Mouse (Mus musculus) gastrocnemius, postnatal 14 days (tissue): ENCODE measurements around the gene Hnrnpm. TPM values are rescaled to one million over a fixed set of nuclear protein-coding genes. Genes with fewer than 3 reads are reported as not detected.
A peak's percentile ranks its signal among the peaks of the same experiment; 100 is the strongest.
"Not testable (repeated sequence)": the region's sequence is repeated elsewhere in the genome, so short reads cannot be mapped to it uniquely, and the experiment has no call there.

Experiments used
- DNase-seq: peaks from one replicate; pipeline ENCODE4 v3.0.0; 2021; ENCODE audit warnings: mixed read lengths
- intact Hi-C: fragments of 180-260 bp; cut with DNase I; formaldehyde crosslinking; loops from one replicate; pipeline ENCODE4 v1.15.1; 2025; ENCODE audit warnings: low total_unique reads
- long read RNA-seq, 2 experiments: library from polyadenylated mRNA; stranded (forward); transcript quantifications; one replicate each; pipeline ENCODE4 v2.0.0; 2021
- total RNA-seq, 2 experiments: library from RNA; stranded (reverse); gene quantifications; 2 replicates each; pipeline ENCODE4 v1.2.3; 2021

Hnrnpm gene
- total RNA-seq = 10 to 100 TPM; 58.8 to 69.1 TPM
- long read RNA-seq, experiment 1, partial matches to known transcripts = 7 of 20 reads
- long read RNA-seq, experiment 1, other reads (novel, unspliced or antisense) = 13 of 20 reads
- long read RNA-seq, experiment 2, partial matches to known transcripts = 4 of 14 reads
- long read RNA-seq, experiment 2, other reads (novel, unspliced or antisense) = 10 of 14 reads

- DNase-seq = no peak
- intact Hi-C loops = no loop called here
Observed at GRCm38 (mm10) chr17:33686760-33687159, at the start of gene Hnrnpm. TSS of gene Hnrnpm (minus strand) at chr17:33686860.

GRCm38 (mm10) chr17:33733526-33733925 is 46.9 kb upstream of the Hnrnpm start:
- intact Hi-C loops, DNase-seq: not testable (repeated sequence)

GRCm38 (mm10) chr17:33732556-33733083 is 46.0 kb upstream of the Hnrnpm start:
- DNase-seq, intact Hi-C loops: not testable (repeated sequence)

DNA sequence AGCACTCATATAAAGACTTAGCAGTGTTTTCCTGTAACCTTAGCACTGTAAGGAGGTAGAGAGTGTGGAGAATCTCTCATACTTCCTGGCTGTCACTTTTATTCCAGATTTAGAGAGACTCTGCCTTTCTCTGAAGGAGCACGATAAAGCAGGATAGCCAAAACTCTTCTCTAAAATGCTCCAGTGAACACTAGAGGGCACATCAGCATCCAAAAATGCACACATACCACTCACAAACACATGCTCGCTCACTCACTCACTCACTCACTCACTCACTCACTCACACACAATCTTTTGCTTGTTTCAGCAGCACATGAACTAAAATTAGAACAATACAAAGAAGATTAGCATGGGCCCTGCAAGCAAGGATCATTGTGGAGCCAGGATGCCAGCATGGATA is 42.6 kb upstream of the Hnrnpm start:
- intact Hi-C loops = no loop called here
- DNase-seq = no peak

DNA sequence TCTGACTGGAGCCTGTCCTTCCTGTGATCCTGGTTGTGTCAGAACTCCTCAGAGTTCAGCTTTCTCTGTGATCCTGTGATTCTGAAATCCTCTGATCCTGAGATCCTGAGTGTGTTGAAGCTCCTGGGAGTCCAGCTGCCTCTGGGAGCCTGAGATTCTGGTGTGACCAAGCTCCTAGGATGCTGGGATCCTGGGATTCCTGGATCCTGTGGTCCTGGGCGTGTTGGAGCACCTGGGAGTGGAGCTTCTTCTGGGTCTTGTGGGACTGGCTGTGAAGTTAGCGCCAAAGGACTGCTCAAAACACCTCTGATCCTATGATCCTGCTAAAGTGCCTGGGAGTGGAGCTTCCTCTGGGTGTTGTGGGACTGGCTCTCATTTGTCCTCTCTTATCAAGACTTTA is 41.7 kb upstream of the Hnrnpm start:
- intact Hi-C loops = no loop called here
- no peak for DNase-seq

- intact Hi-C loops = no loop called here
- DNase-seq = no peak
Observed at GRCm38 (mm10) chr17:33719736-33720378, 33.2 kb upstream of the Hnrnpm start.

- intact Hi-C loops = no loop called here
- DNase-seq = no peak
Observed at GRCm38 (mm10) chr17:33718944-33719725, 32.5 kb upstream of the Hnrnpm start.

DNA sequence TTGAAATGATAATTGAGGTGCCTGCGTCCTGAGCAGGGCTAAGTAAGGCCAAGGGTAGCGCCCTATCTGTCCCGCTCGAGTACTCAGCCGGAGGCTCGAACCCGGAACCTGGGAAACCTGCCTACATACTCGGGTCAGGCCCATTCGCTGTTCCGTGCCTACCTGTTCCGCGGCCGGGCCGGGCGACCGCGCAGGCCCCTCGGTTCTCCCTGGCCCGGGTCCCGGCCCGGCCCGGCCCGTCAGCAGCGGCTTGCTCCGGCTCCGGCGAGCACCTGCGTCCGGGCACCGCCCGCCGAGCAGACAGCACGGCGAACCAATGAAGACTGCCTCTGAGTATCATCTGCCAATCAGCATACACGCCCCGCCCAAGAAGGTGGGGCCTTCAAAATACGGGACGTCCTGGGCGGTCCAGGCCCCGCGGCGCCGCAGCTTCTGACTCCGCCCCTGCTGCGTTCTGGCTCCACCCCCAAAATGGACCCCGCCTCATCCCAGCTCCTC is 31.8 kb upstream of the Hnrnpm start, which contains the start of gene March2:
March2 (minus strand) TSS at position 287 of the 498 bp plus-strand sequence.
- intact Hi-C loops = no loop called here
- DNase-seq = peak; percentile 97

GRCm38 (mm10) chr17:33717982-33718381 is 31.3 kb upstream of the Hnrnpm start:
- no peak for DNase-seq
- intact Hi-C loops = no loop called here

DNA sequence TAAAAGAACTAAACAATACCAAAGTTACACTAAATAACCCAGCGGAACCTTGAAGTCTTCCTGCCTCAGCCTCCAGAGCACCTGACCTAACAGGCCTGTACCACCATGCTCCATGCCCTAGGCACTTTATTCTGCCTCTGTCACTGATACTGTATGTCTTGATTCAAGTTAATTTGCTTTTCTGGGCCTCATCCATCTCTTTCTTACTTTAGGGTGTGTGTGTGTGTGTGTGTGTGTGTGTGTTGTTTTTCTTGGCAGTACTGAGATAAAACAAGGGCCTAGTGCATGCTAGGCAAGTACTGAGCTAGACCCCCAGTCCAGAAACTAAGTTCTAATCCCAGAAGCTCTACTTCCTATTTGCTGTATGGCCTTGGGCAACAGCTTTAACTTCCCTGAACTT is 30.6 kb upstream of the Hnrnpm start:
- no peak for DNase-seq
- intact Hi-C loops = no loop called here

DNA sequence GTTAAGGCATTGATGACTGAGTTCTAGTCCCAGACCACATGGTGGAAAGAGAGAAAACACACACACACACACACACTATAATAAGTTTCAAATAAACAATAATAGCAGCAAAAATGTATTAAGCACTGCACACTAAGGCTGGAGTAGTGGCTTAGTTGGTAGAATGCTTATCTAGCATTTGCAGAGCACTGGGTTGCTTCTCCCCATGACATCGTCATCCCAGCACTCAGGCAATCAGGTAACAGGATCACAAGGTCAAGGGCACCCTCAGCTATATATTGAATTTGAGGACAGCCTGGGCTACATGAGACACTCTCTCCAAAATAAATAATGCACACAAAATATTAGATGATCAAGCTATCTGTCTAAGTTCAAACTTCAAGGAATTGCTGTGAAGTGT is 28.1 kb upstream of the Hnrnpm start:
- no peak for DNase-seq
- intact Hi-C loops = no loop called here

DNA sequence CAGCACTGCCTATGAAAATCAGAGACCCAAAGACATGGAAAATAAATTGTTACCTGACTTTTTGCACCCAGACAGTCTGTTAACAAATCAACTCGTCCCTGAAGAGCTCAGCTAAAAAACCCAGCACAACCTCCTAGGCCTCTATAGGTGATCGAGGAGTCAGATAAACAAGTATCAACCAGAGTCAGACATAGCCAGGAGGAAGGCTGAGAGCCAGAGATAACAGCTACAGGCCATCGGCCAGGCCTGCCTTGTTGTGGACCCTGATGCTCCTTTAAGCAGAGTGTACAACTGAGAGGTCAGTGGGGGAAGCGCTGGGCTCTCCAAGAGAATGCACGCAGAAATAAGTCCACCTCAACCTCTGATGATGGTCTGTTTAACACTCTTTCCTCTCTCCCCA is 26.6 kb upstream of the Hnrnpm start:
- intact Hi-C loops = no loop called here
- DNase-seq = no peak

DNA sequence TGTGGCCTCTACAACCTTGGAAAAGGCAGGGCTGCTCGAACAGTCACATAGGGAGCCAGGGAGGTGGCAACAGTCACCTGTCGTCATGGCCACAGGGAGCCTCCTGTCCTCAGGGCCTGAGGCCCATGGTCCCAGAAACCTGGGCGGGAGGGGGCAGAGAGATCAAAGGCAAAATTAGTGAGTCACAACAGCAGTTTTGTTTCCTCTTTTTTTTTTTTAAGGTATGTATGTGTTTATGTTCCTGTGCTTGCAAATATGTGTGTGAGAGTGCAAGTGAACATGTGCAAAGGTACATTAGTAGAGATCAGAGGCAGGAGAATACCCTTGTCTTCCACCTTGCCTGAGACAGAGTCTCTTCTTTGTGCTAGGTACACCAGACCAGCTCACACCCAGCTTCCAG is 23.2 kb upstream of the Hnrnpm start:
- DNase-seq = no peak
- intact Hi-C loops = no loop called here

- intact Hi-C loops = no loop called here
- no peak for DNase-seq
Observed at GRCm38 (mm10) chr17:33703091-33703490, 16.4 kb upstream of the Hnrnpm start.

- intact Hi-C loops = no loop called here
- no peak for DNase-seq
Observed at GRCm38 (mm10) chr17:33702178-33702577, 15.5 kb upstream of the Hnrnpm start.

DNA sequence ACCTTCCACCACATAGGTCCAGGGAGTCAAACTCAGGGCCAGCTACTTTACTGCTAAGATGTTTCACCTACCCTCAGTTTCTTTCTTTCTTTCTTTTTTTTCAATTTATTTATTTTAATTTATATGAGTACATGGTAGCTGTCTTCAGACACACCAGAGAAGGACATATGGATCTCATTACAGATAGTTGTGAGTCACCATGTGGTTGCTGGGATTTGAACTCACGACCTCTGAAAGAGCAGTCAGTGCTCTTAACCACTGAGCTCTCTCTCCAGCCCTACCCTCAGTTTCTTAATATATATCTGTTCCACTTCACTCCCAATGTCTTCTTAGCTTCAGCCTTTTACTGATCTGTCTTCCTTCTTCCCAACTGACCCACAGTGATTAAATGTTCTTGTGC is 8.8 kb upstream of the Hnrnpm start:
- intact Hi-C loops = no loop called here
- no peak for DNase-seq

- intact Hi-C loops = no loop called here
- peak; percentile 99 for DNase-seq
Observed at GRCm38 (mm10) chr17:33685249-33685653, 1.4 kb downstream of the Hnrnpm start.

GRCm38 (mm10) chr17:33684671-33685231 is 1.9 kb downstream of the Hnrnpm start:
- intact Hi-C loops = no loop called here
- peak; percentile 59 for DNase-seq

DNA sequence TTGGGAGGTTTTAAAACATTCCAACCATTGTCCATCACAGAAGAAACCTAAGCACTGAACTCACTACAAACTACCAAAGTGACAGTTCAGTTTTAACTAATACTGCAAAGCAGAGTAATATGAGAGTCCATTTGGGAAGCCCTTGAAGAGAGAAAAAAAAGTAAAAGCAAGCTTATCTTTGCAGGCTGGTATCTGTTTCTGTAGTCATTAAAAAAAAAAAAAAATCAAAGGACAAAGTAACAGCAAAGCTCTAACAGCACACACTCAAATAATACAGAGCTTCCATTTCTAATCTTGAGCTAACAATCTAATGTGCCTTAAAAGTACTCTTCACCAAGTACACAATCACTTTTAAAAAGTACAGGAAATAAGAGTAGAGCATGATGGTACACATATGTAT is 4.9 kb downstream of the Hnrnpm start:
- DNase-seq = no peak
- intact Hi-C loops = no loop called here

- DNase-seq = no peak
- intact Hi-C loops = no loop called here
Observed at GRCm38 (mm10) chr17:33678771-33679170, 7.9 kb downstream of the Hnrnpm start.
